Mouse (Mus musculus): Measurements from ENCODE around the gene Ubqln1.
"Not testable (repeated sequence)": the region's sequence is repeated elsewhere in the genome, so short reads cannot be mapped to it uniquely, and the experiment has no call there.

Gene Ubqln1

DNA sequence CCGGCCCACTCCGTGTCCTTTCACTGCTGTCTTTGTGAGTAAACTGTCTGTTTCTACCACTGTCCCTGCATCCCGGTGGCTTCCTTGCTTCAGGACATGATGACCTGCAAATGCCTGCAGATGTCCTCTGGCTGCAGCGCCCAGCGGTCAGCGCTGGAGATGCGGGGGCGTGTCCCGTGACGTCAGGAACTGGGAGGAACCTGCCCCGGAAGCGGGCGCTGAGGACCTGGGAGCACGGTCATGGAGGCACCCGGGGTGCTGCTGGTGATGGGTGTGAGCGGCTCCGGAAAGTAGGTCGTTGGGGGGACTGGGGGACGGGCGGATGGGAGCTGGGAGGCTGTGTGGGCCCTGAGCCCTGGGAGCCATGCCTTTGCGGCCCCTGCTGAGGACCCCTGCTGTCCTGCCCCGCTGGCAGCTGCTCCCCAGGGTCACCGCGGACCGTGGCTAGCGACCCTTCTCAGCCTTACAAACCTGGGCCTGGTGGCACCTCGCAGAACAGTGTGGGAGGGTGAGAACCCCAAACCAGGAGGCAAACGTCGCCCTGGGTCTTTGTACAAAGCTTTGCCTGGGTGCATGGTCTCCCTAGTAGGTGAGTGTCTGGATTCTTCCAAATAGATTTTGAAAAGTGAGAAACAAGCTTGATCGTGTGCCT is 57.9 kb downstream of the Ubqln1 start, which contains the start of gene Idnk:
Gene Idnk, plus strand, starts transcription at position 203 of the 652 bp plus-strand sequence.
- peak; percentile 50 to 75 for DNase-seq (ENCODE audit: low read depth in 1 of 2, low spot score in 2 of 2)

DNA sequence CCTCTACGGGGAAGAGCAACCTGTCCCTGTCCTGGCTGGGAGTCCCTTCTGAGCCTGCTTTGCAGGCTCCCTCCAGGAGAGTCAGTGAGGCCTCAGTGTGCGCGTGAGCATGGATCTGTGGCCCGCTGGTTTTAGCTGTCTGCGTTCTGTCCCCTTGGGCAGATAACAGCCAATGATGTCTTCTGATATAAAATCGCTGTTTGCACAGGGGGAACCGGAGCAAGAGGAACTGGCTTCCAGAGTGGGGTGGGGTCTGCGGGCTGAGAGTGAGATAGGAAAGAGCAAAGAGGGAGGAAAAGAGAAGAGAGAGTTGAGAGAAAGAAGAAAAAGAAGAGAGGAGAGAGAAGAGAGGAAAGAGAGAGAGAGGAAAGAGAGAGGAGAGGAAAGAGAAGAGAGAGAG is 58.4 kb downstream of the Ubqln1 start:
- no peak for DNase-seq (ENCODE audit: low read depth in 1 of 2, low spot score in 2 of 2)

DNA sequence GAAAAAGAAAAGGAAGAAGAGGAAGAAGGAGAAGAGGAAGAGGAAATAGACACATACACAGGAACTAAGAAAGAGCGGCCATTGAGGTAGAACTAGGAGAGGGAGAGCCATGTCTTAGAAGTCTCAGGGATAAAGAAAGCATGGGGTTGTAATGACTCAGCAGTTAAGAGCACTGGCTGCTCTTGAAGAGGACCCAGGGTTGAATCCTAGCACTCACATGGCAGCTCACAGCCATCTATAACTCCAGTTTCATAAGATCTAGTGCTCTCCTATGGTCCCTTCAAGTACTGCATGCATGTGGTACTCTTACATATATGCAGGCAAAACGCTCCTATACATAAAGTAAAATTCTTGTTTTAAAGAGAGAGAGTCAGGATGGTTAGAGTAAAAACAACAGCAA is 59.4 kb downstream of the Ubqln1 start:
- DNase-seq (ENCODE audit: low read depth in 1 of 2, low spot score in 2 of 2): no peak

DNA sequence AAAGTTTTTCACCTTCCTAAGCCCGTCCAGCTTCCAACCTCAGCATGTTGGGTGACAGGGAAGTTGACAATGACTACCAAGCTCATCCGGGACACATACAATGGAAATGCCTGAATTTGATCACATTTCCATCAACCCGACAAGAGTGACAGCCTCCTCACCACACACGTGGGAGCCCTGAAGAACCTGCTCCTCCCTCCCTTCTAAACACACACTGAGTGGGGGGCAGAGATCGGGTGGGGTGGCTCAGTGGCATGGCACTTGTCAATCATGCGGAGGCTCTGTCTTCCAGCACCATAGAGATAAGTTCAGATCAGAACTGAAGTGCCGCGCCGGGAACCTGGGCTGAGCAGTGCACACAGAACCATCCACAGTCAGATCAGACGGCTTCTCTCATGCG is 65.0 kb downstream of the Ubqln1 start:
- no peak for DNase-seq (ENCODE audit: low read depth in 1 of 2, low spot score in 2 of 2)

DNA sequence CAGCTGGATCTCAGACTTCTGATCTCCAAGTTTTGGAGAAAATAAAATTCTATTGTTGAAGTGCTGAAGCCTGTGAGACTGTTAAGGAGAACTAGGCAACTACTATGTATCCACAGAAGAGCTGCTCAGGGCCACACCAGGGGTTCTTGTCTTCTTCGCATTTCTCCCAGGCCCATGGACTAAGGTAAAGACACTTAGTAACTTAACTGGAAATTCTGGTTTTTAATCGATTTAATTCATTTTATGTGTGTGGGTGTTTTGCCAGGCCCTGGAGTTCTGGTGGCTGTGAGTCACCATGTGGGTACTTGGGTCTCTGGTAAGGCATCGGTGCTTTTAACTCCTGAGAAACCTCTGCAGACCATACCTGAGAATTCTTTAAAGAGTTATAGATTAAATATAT is 65.8 kb downstream of the Ubqln1 start:
- no peak for DNase-seq (ENCODE audit: low read depth in 1 of 2, low spot score in 2 of 2)

DNA sequence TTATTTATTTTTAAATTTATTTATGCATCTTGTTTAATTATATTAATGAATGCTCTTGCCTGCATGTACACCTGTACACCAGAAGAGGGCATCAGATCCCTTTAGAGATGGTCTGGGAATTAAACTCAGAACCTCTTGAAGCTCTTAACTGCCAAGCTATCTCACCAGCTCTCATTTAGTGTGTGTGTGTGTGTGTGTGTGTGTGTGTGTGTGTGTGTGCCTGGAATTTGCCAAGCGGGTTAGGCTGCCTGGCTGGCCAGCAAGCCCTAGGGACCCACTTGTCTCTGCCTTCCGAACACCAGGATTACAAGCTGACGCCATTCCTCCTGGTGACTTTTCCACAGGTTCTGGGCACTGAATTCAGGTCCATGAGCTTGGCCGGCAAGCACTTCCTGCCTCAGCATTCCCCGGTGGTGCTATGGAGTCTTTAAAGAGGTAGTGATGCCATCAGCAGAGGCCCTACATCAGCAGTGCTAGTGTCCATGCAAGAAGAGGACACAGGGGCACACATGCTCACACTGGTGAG is 66.4 kb downstream of the Ubqln1 start:
- DNase-seq (ENCODE audit: low read depth in 1 of 2, low spot score in 2 of 2): no peak

DNA sequence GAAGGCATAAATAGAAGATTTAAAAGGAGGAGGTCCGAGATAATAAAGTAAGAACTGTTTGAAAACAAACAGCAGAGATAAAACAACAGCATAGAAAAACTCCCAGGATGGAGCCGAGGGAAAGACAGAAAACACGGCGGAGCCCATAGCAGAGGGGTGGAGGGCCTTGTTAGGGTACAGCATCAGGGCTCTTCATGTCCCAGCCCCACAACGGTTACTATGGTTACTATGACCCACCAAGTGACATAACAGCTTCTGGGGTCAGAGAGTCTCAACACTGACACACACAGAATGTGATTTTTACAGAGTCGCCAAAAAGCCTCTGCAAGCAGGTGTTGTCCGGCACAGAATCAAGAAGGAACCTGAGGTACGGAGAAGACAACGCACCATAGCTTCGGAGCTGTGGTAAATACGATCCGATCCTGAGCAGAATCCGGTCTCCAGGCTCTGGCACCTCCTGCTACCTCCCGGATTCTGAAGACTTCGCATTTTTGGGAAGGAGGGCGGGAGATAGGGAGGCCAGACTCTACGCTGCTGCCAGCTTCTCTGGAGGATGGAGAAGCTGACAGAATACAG is 67.1 kb downstream of the Ubqln1 start:
- DNase-seq (ENCODE audit: low read depth in 1 of 2, low spot score in 2 of 2): no peak

DNA sequence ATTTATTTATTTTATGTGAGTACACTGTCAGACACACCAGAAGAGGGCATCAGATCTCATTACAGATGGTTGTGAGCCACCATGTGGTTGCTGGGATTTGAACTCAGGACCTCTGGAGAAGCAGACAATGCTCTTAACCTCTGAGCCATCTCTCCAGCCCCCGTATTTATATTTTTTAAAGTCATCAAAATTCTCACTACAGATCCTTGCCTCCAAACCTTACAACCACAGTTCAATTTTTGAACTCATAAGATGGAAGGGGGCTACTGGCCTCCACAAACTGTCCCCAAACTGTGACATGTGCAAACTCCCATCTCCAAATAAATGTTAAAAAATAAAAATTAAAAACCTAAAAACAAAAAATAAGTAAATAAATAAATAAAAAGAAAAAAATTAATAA is 67.7 kb downstream of the Ubqln1 start:
- no peak for DNase-seq (ENCODE audit: low read depth in 1 of 2, low spot score in 2 of 2)

DNA sequence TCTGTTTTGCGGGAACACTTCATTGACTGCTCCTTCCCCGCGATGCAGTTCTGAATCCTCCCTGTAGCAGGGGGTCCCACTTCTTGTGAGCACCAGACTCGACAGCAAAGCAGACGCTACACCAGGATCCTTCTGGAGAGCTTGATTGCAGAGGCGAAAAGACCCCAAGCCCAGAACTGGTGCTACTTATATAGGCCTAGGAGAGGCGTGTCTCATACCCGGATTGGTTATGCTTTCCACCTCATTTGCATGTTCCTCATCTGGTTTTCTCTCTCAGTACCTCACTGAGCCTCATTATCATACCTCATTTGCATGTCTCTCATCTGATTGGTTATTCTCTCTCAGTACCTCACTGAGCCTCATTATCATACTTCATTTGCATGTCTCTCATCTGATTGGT is 68.8 kb downstream of the Ubqln1 start:
- not testable (repeated sequence) for DNase-seq (ENCODE audit: low read depth in 1 of 2, low spot score in 2 of 2)

DNA sequence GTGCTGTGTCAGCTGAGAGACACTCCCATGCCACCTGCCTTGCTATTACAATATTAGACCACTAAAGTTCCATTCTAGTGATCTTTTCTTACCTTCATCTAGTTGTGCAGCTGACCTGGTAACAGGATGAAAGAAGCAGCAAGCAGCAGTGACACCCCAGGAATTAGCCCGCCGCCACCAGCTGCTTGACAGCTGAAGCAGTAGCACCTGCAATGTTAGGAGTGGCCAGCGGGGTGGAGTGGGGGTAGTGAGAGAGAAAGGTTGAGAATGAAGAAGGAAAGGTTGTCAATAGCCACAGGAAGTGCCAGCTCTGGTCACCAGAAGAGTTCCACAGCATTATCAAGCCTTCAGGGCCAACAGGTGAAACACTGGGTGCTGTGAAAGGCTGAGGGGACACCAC is 83.8 kb downstream of the Ubqln1 start:
- no peak for DNase-seq (ENCODE audit: low read depth in 1 of 2, low spot score in 2 of 2)

DNA sequence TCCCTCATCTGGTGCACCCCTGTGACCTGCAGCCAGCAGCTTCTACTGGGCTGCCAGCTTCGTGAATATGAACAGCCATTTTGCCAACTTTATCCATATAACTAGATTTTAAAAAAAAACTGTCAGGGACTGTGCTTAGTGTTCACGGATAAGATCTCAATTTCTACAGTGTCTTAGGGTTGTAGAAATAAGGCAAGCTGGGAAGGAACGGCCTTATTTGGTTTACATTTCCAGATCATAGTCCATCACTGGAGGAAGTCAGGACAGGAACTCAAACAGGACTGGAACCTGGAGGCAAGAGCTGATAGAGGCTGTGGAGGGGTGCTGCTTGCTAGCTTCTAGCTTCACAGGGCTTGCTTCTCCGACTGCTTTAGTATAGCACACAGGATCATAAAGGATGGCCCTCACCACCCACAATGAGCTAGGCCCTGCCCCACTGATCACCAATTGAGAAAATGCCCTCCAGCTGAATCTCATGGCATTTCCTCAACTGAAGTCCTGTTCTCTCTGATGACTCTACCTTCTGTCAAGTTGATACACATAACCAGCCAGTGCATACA is 85.7 kb downstream of the Ubqln1 start:
- DNase-seq (ENCODE audit: low read depth in 1 of 2, low spot score in 2 of 2): no peak

DNA sequence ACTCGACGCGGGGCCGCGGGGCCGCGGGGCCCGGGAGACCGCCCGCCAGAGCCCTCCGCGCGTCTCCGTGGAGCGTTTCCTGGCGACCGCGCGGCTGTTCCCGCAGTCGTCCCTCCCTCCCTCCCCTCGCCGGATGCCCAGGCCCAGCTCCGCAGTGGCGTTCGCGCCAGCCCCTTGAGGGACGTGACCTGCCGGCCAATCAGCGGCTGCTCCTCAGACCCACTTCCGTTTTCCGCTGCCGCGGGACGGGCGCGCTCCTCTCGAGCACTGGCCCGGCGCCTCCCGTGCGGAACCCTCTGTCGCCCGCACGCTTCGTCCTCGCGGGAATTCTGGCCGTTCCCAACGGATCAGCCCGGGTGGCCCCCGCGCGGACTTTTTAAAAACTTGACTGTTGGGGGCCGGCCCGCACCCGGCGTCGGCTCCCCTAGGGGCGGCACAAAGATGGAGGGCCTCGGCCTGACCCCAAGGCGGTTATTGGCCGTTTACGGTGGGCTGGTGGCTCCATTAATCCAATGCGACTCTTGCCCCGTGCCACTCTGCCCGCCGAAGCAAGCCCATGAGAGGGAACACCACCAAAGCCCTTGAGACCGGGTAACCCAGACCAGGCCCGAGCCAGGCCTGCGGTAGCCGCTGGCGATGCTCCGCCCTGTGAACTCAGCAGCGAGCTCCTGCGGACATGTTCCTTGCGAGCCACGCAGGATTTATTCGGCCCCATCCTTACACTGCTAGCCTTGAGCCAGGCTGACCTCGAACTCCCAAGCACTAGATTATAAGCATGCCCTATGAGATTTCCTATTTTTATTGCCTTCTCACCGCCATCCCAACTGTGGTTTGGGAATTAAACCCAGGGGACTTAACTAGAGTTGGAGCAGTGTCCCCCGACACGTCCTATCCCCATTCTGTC is 86.4 kb downstream of the Ubqln1 start:
- peak; percentile 87 to 91 for DNase-seq (ENCODE audit: low read depth in 1 of 2, low spot score in 2 of 2)

DNA sequence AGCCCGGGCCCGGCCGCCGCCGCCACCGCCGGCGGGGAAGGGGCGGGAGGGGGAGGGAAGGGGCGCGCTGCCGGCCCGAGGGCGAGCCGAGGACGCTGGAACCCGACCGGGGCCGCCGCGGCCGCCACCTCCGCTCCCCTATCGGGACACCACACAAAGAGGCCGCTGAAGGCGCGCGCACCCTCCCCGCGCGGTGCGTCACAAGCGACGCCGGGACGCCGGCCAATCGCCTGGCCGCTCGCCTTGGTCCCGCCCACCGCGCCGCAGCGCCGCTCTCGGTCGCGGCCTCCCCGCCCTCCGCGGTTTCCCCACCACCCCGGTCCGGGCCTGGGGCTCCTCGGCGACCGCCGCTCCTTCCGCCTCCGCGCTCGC is 87.1 kb downstream of the Ubqln1 start, which contains the start of gene Hnrnpa0:
Gene Hnrnpa0, minus strand, starts transcription at position 161 of the 372 bp plus-strand sequence.
- peak; percentile 79 to 93 for DNase-seq (ENCODE audit: low read depth in 1 of 2, low spot score in 2 of 2)

DNA sequence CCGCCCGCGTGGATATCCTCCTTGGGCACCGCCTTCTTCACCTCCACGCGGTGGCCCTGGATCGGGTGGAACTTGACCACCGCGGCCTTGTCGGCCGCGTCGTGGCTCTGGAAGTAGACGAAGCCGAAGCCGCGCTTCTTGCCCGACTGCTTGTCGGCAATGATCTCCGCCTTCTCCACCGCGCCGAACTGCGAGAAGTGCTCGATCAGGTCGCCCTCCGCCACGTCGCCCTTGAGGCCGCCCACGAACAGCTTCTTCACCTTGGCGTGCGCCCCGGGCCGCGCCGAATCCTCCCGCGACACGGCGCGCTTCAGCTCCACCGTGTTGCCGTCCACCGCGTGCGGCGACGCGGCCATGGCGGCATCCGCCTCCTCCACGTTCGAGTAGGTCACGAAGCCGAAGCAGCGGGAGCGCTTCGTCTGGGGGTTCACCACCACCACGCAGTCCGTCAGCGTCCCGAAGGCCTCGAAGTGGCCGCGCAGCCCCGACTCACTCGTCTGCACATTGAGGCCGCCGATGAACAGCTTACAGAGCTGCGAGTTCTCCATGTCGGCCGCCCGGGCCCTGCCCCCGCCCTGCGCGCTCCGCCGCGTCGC is 87.6 kb downstream of the Ubqln1 start:
- DNase-seq (ENCODE audit: low read depth in 1 of 2, low spot score in 2 of 2): no peak

DNA sequence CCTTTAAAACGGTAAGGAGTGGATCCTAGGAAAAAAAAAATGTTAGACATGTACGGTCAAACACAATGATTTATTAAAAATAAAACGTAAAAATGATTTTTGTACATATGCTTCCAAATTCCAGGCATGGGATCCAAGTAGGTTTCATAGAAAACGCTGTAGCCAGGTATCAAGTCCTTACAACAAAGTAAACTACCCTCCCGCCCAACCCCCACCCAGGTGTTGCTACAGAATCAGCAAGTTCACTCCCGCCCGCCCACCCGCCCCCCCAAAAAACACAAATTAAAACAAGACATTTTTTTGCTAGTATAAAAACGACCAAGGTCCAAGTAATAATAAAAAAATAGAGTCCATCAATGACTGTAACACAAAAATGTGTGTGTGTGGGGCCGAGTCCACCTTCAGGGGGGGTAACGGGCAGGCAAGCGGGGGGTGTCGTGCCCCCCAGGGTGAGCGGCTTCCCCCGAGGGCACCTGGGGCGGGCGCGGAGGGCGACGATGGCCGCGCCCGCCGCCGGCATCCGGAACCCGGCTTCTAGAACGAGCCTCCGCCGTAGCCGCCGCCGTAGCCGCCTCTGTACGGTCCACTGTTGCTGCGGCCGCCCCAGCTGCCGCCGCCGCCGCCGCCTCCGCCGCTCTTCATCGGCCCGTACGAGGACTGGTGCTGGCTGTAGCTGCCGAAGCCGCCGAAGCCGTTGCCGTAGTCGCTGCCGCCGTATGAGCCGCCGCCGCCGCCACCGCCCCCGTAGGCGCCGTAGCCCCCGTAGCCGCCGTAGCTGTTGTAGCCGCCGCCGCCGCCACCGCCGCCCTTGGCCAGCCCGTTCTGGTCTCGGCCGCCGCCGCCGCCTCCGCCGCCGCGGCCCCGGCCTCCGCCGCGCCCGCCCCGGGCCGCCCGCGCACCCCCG is 88.3 kb downstream of the Ubqln1 start:
- DNase-seq (ENCODE audit: low read depth in 1 of 2, low spot score in 2 of 2): no peak

All from monocyte, adult 2 months (primary cell).